Mouse (Mus musculus) midbrain, embryonic 13.5 days (tissue): ENCODE measurements around the gene Ubap1. TPM values are rescaled to one million over a fixed set of nuclear protein-coding genes. Genes with fewer than 3 reads are reported as not detected.

Source experiments
- ATAC-seq: fragments of 200-750 bp; cut with Nextera tagmentation; 2 replicates; pipeline ENCODE4 v1.8.0; 2017; ENCODE audit warnings: mild to moderate bottlenecking, moderate TSS enrichment, moderate library complexity
- H3K27ac ChIP-seq: fragments of 300-500 bp; sonication (generic); 2 replicates; pipeline ENCODE4 v1.5.1; 2015; ENCODE audit warnings: inconsistent platforms, mild to moderate bottlenecking, moderate library complexity
- H3K27me3 ChIP-seq: fragments of 300-500 bp; sonication (generic); 2 replicates; pipeline ENCODE4 v1.6.1; 2015; ENCODE audit warnings: mild to moderate bottlenecking, inconsistent platforms
- H3K36me3 ChIP-seq: fragments of 300-500 bp; sonication (generic); 2 replicates; pipeline ENCODE4 v1.6.1; 2015; ENCODE audit warnings: mild to moderate bottlenecking, inconsistent platforms
- H3K4me1 ChIP-seq: fragments of 300-500 bp; sonication (generic); replicated peaks from 2 replicates; pipeline ENCODE4 v1.6.1; 2015; ENCODE audit warnings: inconsistent platforms
- H3K4me2 ChIP-seq: fragments of 300-500 bp; sonication (generic); replicated peaks from 2 replicates; pipeline ENCODE4 v1.6.1; 2015; ENCODE audit warnings: moderate library complexity, mild to moderate bottlenecking, inconsistent platforms
- H3K4me3 ChIP-seq: fragments of 300-500 bp; sonication (generic); replicated peaks from 2 replicates; pipeline ENCODE4 v1.5.1; 2015; ENCODE audit warnings: mild to moderate bottlenecking, inconsistent platforms
- H3K9ac ChIP-seq: fragments of 300-500 bp; sonication (generic); replicated peaks from 2 replicates; pipeline ENCODE4 v1.6.1; 2015; ENCODE audit warnings: mild to moderate bottlenecking, inconsistent platforms
- H3K9me3 ChIP-seq: fragments of 300-500 bp; sonication (generic); 2 replicates; pipeline ENCODE4 v1.6.1; 2016; ENCODE audit warnings: mild to moderate bottlenecking, inconsistent platforms
- WGBS: fragments of 180-500 bp; shearing (Covaris S2); methylation state at CpG from one replicate; pipeline ENCODE4 v1.1.7; 2015; 5-methylcytosine and 5-hydroxymethylcytosine counted together
- polyA plus RNA-seq: library from polyadenylated mRNA; unstranded; fragments of >200 nt; fragmentation: Nextera tagmentation; extraction: Ambion mirVana; gene quantifications from 2 replicates; pipeline ENCODE4 v1.2.1, GENCODE M21; 2015

Gene Ubap1
- polyA plus RNA-seq, 1 experiment from 2014 or later, result 74.5 TPM

GRCm38 (mm10) chr4:41394651-41395050 is 45.9 kb downstream of the Ubap1 start:
- H3K9ac ChIP-seq, result no peak overlapping the region
- WGBS, result 89% methylated on average over 9 of the region's 9 CpGs
- peaks cover 70% of the 10 kb centered on the region for H3K36me3 ChIP-seq
- H3K4me1 ChIP-seq, result no peaks in the 10 kb centered on the region
- H3K27ac ChIP-seq, result no peak overlapping the region; the same call in 1 of the 2 replicates
- H3K4me2 ChIP-seq, result no peak overlapping the region
- H3K4me3 ChIP-seq, result no peak overlapping the region
- no peaks in the 10 kb centered on the region for H3K27me3 ChIP-seq
- ATAC-seq, result no peak
- no peaks in the 10 kb centered on the region for H3K9me3 ChIP-seq

GRCm38 (mm10) chr4:41398353-41398752 is 49.6 kb downstream of the Ubap1 start:
- H3K4me3 ChIP-seq, result no peak overlapping the region
- no peaks in the 10 kb centered on the region for H3K9me3 ChIP-seq
- H3K4me2 ChIP-seq, result no peak overlapping the region
- no peak for ATAC-seq
- H3K4me1 ChIP-seq, result no peaks in the 10 kb centered on the region
- H3K36me3 ChIP-seq, result peaks cover 53% of the 10 kb centered on the region
- no peak overlapping the region for H3K27ac ChIP-seq
- 85% methylated on average over 6 of the region's 6 CpGs for WGBS
- H3K27me3 ChIP-seq, result no peaks in the 10 kb centered on the region
- H3K9ac ChIP-seq, result no peak overlapping the region

GRCm38 (mm10) chr4:41399904-41400303 is 51.1 kb downstream of the Ubap1 start:
- Histone ChIP-seq H3K27ac (no peak overlapping the region), H3K27me3 (no peaks in the 10 kb centered on the region), H3K4me1 (no peaks in the 10 kb centered on the region), H3K9me3 (no peaks in the 10 kb centered on the region), H3K4me2 (no peak overlapping the region), H3K4me3 (no peak overlapping the region), H3K9ac (no peak overlapping the region), H3K36me3 (peaks cover 38% of the 10 kb centered on the region)
- 91% methylated on average over 5 of the region's 5 CpGs for WGBS
- no peak for ATAC-seq

GRCm38 (mm10) chr4:41401167-41401566 is 52.4 kb downstream of the Ubap1 start:
- no peaks in the 10 kb centered on the region for H3K9me3 ChIP-seq
- H3K4me2 ChIP-seq, result no peak overlapping the region
- no peaks in the 10 kb centered on the region for H3K27me3 ChIP-seq
- H3K27ac ChIP-seq, result no peak overlapping the region
- H3K4me1 ChIP-seq, result no peaks in the 10 kb centered on the region
- no peak for ATAC-seq
- no peak overlapping the region for H3K4me3 ChIP-seq
- H3K9ac ChIP-seq, result no peak overlapping the region
- H3K36me3 ChIP-seq, result peaks cover 27% of the 10 kb centered on the region

GRCm38 (mm10) chr4:41401573-41401972 is 52.8 kb downstream of the Ubap1 start:
- no peak overlapping the region for H3K9ac ChIP-seq
- no peaks in the 10 kb centered on the region for H3K27me3 ChIP-seq
- H3K4me1 ChIP-seq, result no peaks in the 10 kb centered on the region
- H3K27ac ChIP-seq, result no peak overlapping the region
- 93% methylated on average over 5 of the region's 5 CpGs for WGBS
- H3K4me3 ChIP-seq, result no peak overlapping the region
- no peaks in the 10 kb centered on the region for H3K9me3 ChIP-seq
- no peak for ATAC-seq
- no peak overlapping the region for H3K4me2 ChIP-seq
- peaks cover 27% of the 10 kb centered on the region for H3K36me3 ChIP-seq

GRCm38 (mm10) chr4:41406597-41406996 is 57.8 kb downstream of the Ubap1 start:
- WGBS, result 76% methylated on average over 9 of the region's 9 CpGs
- H3K9me3 ChIP-seq, result no peaks in the 10 kb centered on the region

GRCm38 (mm10) chr4:41407353-41407752 is 58.6 kb downstream of the Ubap1 start:
- no peak overlapping the region for H3K27ac ChIP-seq
- ATAC-seq, result no peak
- H3K4me3 ChIP-seq, result no peak overlapping the region
- no peaks in the 10 kb centered on the region for H3K4me1 ChIP-seq
- H3K36me3 ChIP-seq, result 0 out of 2 replicates have a peak, but pooled peaks cover 4% of the 10 kb centered on the region
- H3K4me2 ChIP-seq, result no peak overlapping the region
- H3K9me3 ChIP-seq, result no peaks in the 10 kb centered on the region
- WGBS, result 92% methylated on average over 2 of the region's 2 CpGs
- H3K9ac ChIP-seq, result no peak overlapping the region
- H3K27me3 ChIP-seq, result no peaks in the 10 kb centered on the region

More at GRCm38 (mm10) chr4:41406597-41406996, 57.8 kb downstream of the Ubap1 start:
- Histone ChIP-seq H3K27ac (no peak overlapping the region), H3K4me3 (no peak overlapping the region), H3K27me3 (no peaks in the 10 kb centered on the region), H3K4me2 (no peak overlapping the region), H3K9ac (no peak overlapping the region), H3K36me3 (0 out of 2 replicates have a peak, but pooled peaks cover 4% of the 10 kb centered on the region), H3K4me1 (no peaks in the 10 kb centered on the region)
- no peak for ATAC-seq

GRCm38 (mm10) chr4:41409341-41409740 is 60.5 kb downstream of the Ubap1 start:
- H3K4me1 ChIP-seq, result no peaks in the 10 kb centered on the region

GRCm38 (mm10) chr4:41416966-41417365 is 68.2 kb downstream of the Ubap1 start:
- Histone ChIP-seq H3K27ac (no peak overlapping the region), H3K27me3 (no peaks in the 10 kb centered on the region), H3K4me2 (no peak overlapping the region), H3K9me3 (no peaks in the 10 kb centered on the region), H3K4me3 (no peak overlapping the region), H3K4me1 (no peaks in the 10 kb centered on the region), H3K36me3 (no peaks in the 10 kb centered on the region), H3K9ac (no peak overlapping the region)
- ATAC-seq, result no peak

More at GRCm38 (mm10) chr4:41409341-41409740, 60.5 kb downstream of the Ubap1 start:
- no peak overlapping the region for H3K9ac ChIP-seq
- no peak overlapping the region for H3K27ac ChIP-seq
- H3K36me3 ChIP-seq, result no peaks in the 10 kb centered on the region
- 93% methylated on average over 1 of the region's 1 CpGs for WGBS
- H3K4me2 ChIP-seq, result no peak overlapping the region
- H3K27me3 ChIP-seq, result no peaks in the 10 kb centered on the region
- no peak for ATAC-seq
- H3K9me3 ChIP-seq, result no peaks in the 10 kb centered on the region
- H3K4me3 ChIP-seq, result no peak overlapping the region

GRCm38 (mm10) chr4:41438931-41439330 is 90.1 kb downstream of the Ubap1 start:
- Histone ChIP-seq H3K36me3 (no peaks in the 10 kb centered on the region), H3K9me3 (no peaks in the 10 kb centered on the region), H3K27ac (no peak overlapping the region), H3K27me3 (no peaks in the 10 kb centered on the region), H3K9ac (no peak overlapping the region), H3K4me3 (no peak overlapping the region), H3K4me1 (no peaks in the 10 kb centered on the region), H3K4me2 (no peak overlapping the region)
- no peak for ATAC-seq
- 90% methylated on average over 5 of the region's 5 CpGs for WGBS

Other genes starting within 250 kb of the Ubap1 start
- 28.1 and 28.7 TPM in 2 replicates for gene Nol6, start 224.5 kb upstream of the Ubap1 start, polyA plus RNA-seq
- 76.5 and 87.8 TPM in 2 replicates for gene Ube2r2, start 213.3 kb upstream of the Ubap1 start, polyA plus RNA-seq
- 57.0 and 59.7 TPM in 2 replicates for gene Ubap2, start 73.9 kb upstream of the Ubap1 start, polyA plus RNA-seq
- 80.1 and 81.0 TPM in 2 replicates for gene Dcaf12, start 34.1 kb upstream of the Ubap1 start, polyA plus RNA-seq
- gene Kif24, start 115.9 kb downstream of the Ubap1 start, polyA plus RNA-seq, result 5.2 and 6.3 TPM in 2 replicates
- 62.0 and 62.7 TPM in 2 replicates for gene Nudt2, start 116.2 kb downstream of the Ubap1 start, polyA plus RNA-seq
- gene AI464131, start 154.1 kb downstream of the Ubap1 start, polyA plus RNA-seq, result 5.5 and 5.7 TPM in 2 replicates
- gene 1110017D15Rik, start 168.3 kb downstream of the Ubap1 start, polyA plus RNA-seq, result 8.3 and 8.5 TPM in 2 replicates
- 13.1 and 18.8 TPM in 2 replicates for gene Fam219a, start 220.5 kb downstream of the Ubap1 start, polyA plus RNA-seq
- 2.4 and 2.7 TPM in 2 replicates for gene Dnaic1, start 220.8 kb downstream of the Ubap1 start, polyA plus RNA-seq